Mouse (Mus musculus) megakaryocyte, embryonic 14.5 days (primary cell): ENCODE results near the gene Btnl4.
"Not testable (repeated sequence)": the region's sequence is repeated elsewhere in the genome, so short reads cannot be mapped to it uniquely, and the experiment has no call there.

ENCODE experiments used
- FLI1 ChIP-seq: IDR thresholded peaks from 2 replicates; pipeline ENCODE4 v1.6.1; 2012; ENCODE audit warnings: low read length, inconsistent platforms, mixed read lengths
- GATA1 ChIP-seq: IDR thresholded peaks from 3 replicates; pipeline ENCODE4 v1.6.1; 2012; ENCODE audit warnings: mixed read lengths, low read length, inconsistent platforms, borderline replicate concordance

GRCm38 (mm10) chr17:34497726-34498125 lies 20.6 kb upstream of the Btnl4 start:
- not testable (repeated sequence) for TF ChIP-seq GATA1, FLI1
